Mouse (Mus musculus): ENCODE measurements at regions not wholly inside any gene's neighbourhood (a gene's known extent, or its start where the extent isn't known, plus 50 kb on each side); places are given as distances from the start of the nearest gene placed in this dataset.

- Histone ChIP-seq H3K4me3 (ENCODE audit: low read depth, low read length) (no peak overlapping the region), H3K27me3 (ENCODE audit: insufficient read depth, low read length) (no peaks in the 10 kb centered on the region), H3K4me2 (ENCODE audit: low read depth, low read length, poor library complexity, severe bottlenecking) (no peak overlapping the region), H3K9ac (replicated peaks; ENCODE audit: low read length, poor library complexity, severe bottlenecking) (no peak overlapping the region), H3K4me1 (ENCODE audit: insufficient read depth, low read length) (no peaks in the 10 kb centered on the region), H3K27ac (ENCODE audit: low read depth, low read length) (no peak overlapping the region), H3K36me3 (ENCODE audit: insufficient read depth, low read length) (no peaks in the 10 kb centered on the region), H3K9me3 (ENCODE audit: low read length) (no peaks in the 10 kb centered on the region)
- no peak for ATAC-seq (ENCODE audit: low FRiP score)
- peak; percentile 65 for TF ChIP-seq CTCF (IDR thresholded peaks at IDR 0.05)
- WGBS: 75% methylated on average over 4 of the region's 4 CpGs
- DNase-seq (ENCODE audit: low spot score): no peak
These were observed 173.1 kb upstream of the Rhobtb1 start for GRCm38 (mm10) chr10:68978115-68978514.

- Histone ChIP-seq H3K4me2 (ENCODE audit: low read depth, low read length, poor library complexity, severe bottlenecking) (no peak overlapping the region), H3K27ac (ENCODE audit: low read depth, low read length) (no peak overlapping the region), H3K9ac (replicated peaks; ENCODE audit: low read length, poor library complexity, severe bottlenecking) (no peak overlapping the region), H3K4me1 (ENCODE audit: insufficient read depth, low read length) (no peaks in the 10 kb centered on the region), H3K27me3 (ENCODE audit: insufficient read depth, low read length) (no peaks in the 10 kb centered on the region), H3K9me3 (ENCODE audit: low read length) (no peaks in the 10 kb centered on the region), H3K36me3 (ENCODE audit: insufficient read depth, low read length) (no peaks in the 10 kb centered on the region), H3K4me3 (ENCODE audit: low read depth, low read length) (no peak overlapping the region)
- ATAC-seq (ENCODE audit: low FRiP score) (no peak), DNase-seq (ENCODE audit: low spot score) (no peak)
- no peak for TF ChIP-seq CTCF (IDR thresholded peaks at IDR 0.05)
- WGBS: 91% methylated on average over 7 of the region's 7 CpGs
These were observed 171.3 kb upstream of the Rhobtb1 start for GRCm38 (mm10) chr10:68979949-68980348.

- no peak overlapping the region for H3K4me3 ChIP-seq (ENCODE audit: low read depth, low read length)
- H3K4me2 ChIP-seq (ENCODE audit: low read depth, low read length, poor library complexity, severe bottlenecking): no peak overlapping the region
- H3K36me3 ChIP-seq (ENCODE audit: insufficient read depth, low read length): no peaks in the 10 kb centered on the region
- no peaks in the 10 kb centered on the region for H3K9me3 ChIP-seq (ENCODE audit: low read length)
- WGBS: 85% methylated on average over 8 of the region's 8 CpGs
- no peak for DNase-seq (ENCODE audit: low spot score)
- no peak for ATAC-seq (ENCODE audit: low FRiP score)
- no peak for TF ChIP-seq CTCF (IDR thresholded peaks at IDR 0.05)
- H3K27me3 ChIP-seq (ENCODE audit: insufficient read depth, low read length): no peaks in the 10 kb centered on the region
- no peak overlapping the region for H3K9ac ChIP-seq (replicated peaks; ENCODE audit: low read length, poor library complexity, severe bottlenecking)
- no peaks in the 10 kb centered on the region for H3K4me1 ChIP-seq (ENCODE audit: insufficient read depth, low read length)
- H3K27ac ChIP-seq (ENCODE audit: low read depth, low read length): no peak overlapping the region
These were observed 168.9 kb upstream of the Rhobtb1 start for GRCm38 (mm10) chr10:68982288-68982687.

GRCm38 (mm10) chr10:68990584-68990983 lies 160.7 kb upstream of the Rhobtb1 start:
- WGBS: 92% methylated on average over 6 of the region's 6 CpGs
- no peak for TF ChIP-seq CTCF (IDR thresholded peaks at IDR 0.05)
- Histone ChIP-seq H3K27ac (ENCODE audit: low read depth, low read length) (no peak overlapping the region), H3K4me2 (ENCODE audit: low read depth, low read length, poor library complexity, severe bottlenecking) (no peak overlapping the region), H3K9me3 (ENCODE audit: low read length) (no peaks in the 10 kb centered on the region), H3K4me3 (ENCODE audit: low read depth, low read length) (no peak overlapping the region), H3K4me1 (ENCODE audit: insufficient read depth, low read length) (no peaks in the 10 kb centered on the region), H3K27me3 (ENCODE audit: insufficient read depth, low read length) (no peaks in the 10 kb centered on the region), H3K36me3 (ENCODE audit: insufficient read depth, low read length) (no peaks in the 10 kb centered on the region), H3K9ac (replicated peaks; ENCODE audit: low read length, poor library complexity, severe bottlenecking) (no peak overlapping the region)
- DNase-seq (ENCODE audit: low spot score): no peak
- ATAC-seq (ENCODE audit: low FRiP score): no peak

GRCm38 (mm10) chr10:68999610-69000009 lies 151.6 kb upstream of the Rhobtb1 start:
- no peaks in the 10 kb centered on the region for H3K9me3 ChIP-seq (ENCODE audit: low read length)
- no peak overlapping the region for H3K9ac ChIP-seq (replicated peaks; ENCODE audit: low read length, poor library complexity, severe bottlenecking)
- no peaks in the 10 kb centered on the region for H3K27me3 ChIP-seq (ENCODE audit: insufficient read depth, low read length)
- H3K36me3 ChIP-seq (ENCODE audit: insufficient read depth, low read length): no peaks in the 10 kb centered on the region
- no peak overlapping the region for H3K4me3 ChIP-seq (ENCODE audit: low read depth, low read length)
- TF ChIP-seq CTCF (IDR thresholded peaks at IDR 0.05): no peak
- DNase-seq (ENCODE audit: low spot score): no peak
- no peaks in the 10 kb centered on the region for H3K4me1 ChIP-seq (ENCODE audit: insufficient read depth, low read length)
- H3K27ac ChIP-seq (ENCODE audit: low read depth, low read length): no peak overlapping the region
- H3K4me2 ChIP-seq (ENCODE audit: low read depth, low read length, poor library complexity, severe bottlenecking): no peak overlapping the region
- WGBS: 95% methylated on average over 6 of the region's 6 CpGs
- ATAC-seq (ENCODE audit: low FRiP score): no peak

GRCm38 (mm10) chr10:69001654-69002435 lies 149.4 kb upstream of the Rhobtb1 start:
- no peaks in the 10 kb centered on the region for H3K9me3 ChIP-seq (ENCODE audit: low read length)
- ATAC-seq (ENCODE audit: low FRiP score): no peak
- H3K27ac ChIP-seq (ENCODE audit: low read depth, low read length): no peak overlapping the region
- TF ChIP-seq CTCF (IDR thresholded peaks at IDR 0.05): no peak
- no peaks in the 10 kb centered on the region for H3K27me3 ChIP-seq (ENCODE audit: insufficient read depth, low read length)
- no peak for DNase-seq (ENCODE audit: low spot score)
- H3K4me3 ChIP-seq (ENCODE audit: low read depth, low read length): no peak overlapping the region
- no peaks in the 10 kb centered on the region for H3K36me3 ChIP-seq (ENCODE audit: insufficient read depth, low read length)
- 93% methylated on average over 12 of the region's 12 CpGs for WGBS
- H3K4me2 ChIP-seq (ENCODE audit: low read depth, low read length, poor library complexity, severe bottlenecking): no peak overlapping the region
- no peak overlapping the region for H3K9ac ChIP-seq (replicated peaks; ENCODE audit: low read length, poor library complexity, severe bottlenecking)
- H3K4me1 ChIP-seq (ENCODE audit: insufficient read depth, low read length): no peaks in the 10 kb centered on the region
